Mouse (Mus musculus): Measurements from ENCODE around the gene Strn3. TPM values are rescaled to one million over a fixed set of nuclear protein-coding genes. Genes with fewer than 3 reads are reported as not detected.

Gene Strn3
- 57.7 and 60.7 TPM in 2 replicates for polyA plus RNA-seq (2014; fragmentation: Nextera tagmentation; extraction: Ambion mirVana)

- DNase-seq (ENCODE audit: low spot score) (peak; percentile 97), ATAC-seq (ENCODE audit: low FRiP score) (peak; percentile 95)
- WGBS = under 1% methylated on average over 45 of the region's 56 CpGs
- Histone ChIP-seq H3K4me3 (ENCODE audit: low read depth, low read length) (peak within 1 kb of the TSS; percentile 98), H3K9ac (ENCODE audit: low read depth, low read length) (peak within 1 kb of the TSS; percentile 99), H3K4me1 (replicated peaks; ENCODE audit: control insufficient read depth, insufficient read depth, low read length) (no peaks in the 10 kb centered on the region), H3K27ac (ENCODE audit: low read depth, low read length) (peak within 1 kb of the TSS; percentile 100), H3K27me3 (ENCODE audit: control insufficient read depth, insufficient read depth, low read length) (no peaks in the 10 kb centered on the region), H3K36me3 (ENCODE audit: control insufficient read depth, insufficient read depth, low read length) (no peaks in the 10 kb centered on the region), H3K4me2 (replicated peaks; ENCODE audit: low read depth, low read length) (peak within 1 kb of the TSS; percentile 67), H3K9me3 (ENCODE audit: control insufficient read depth, low read length) (no peaks in the 10 kb centered on the region)
Measured at GRCm38 (mm10) chr12:51691845-51692632, at the start of gene Strn3. Gene Strn3 (minus strand): TSS chr12:51691897.

- ATAC-seq (ENCODE audit: low FRiP score) (no peak), DNase-seq (ENCODE audit: low spot score) (no peak)
- Histone ChIP-seq H3K4me2 (replicated peaks; ENCODE audit: low read depth, low read length) (no peak overlapping the region), H3K4me1 (replicated peaks; ENCODE audit: control insufficient read depth, insufficient read depth, low read length) (no peaks in the 10 kb centered on the region), H3K27me3 (ENCODE audit: control insufficient read depth, insufficient read depth, low read length) (no peaks in the 10 kb centered on the region), H3K36me3 (ENCODE audit: control insufficient read depth, insufficient read depth, low read length) (no peaks in the 10 kb centered on the region), H3K9ac (ENCODE audit: low read depth, low read length) (no peak overlapping the region), H3K27ac (ENCODE audit: low read depth, low read length) (no peak overlapping the region), H3K9me3 (ENCODE audit: control insufficient read depth, low read length) (no peaks in the 10 kb centered on the region), H3K4me3 (ENCODE audit: low read depth, low read length) (no peak overlapping the region)
- 35% methylated on average over 1 of the region's 1 CpGs for WGBS
Measured at GRCm38 (mm10) chr12:51736807-51737206, 45.1 kb upstream of the Strn3 start.

GRCm38 (mm10) chr12:51736381-51736780 is 44.7 kb upstream of the Strn3 start:
- Histone ChIP-seq H3K27ac (ENCODE audit: low read depth, low read length) (no peak overlapping the region), H3K27me3 (ENCODE audit: control insufficient read depth, insufficient read depth, low read length) (no peaks in the 10 kb centered on the region), H3K4me1 (replicated peaks; ENCODE audit: control insufficient read depth, insufficient read depth, low read length) (no peaks in the 10 kb centered on the region), H3K4me2 (replicated peaks; ENCODE audit: low read depth, low read length) (no peak overlapping the region), H3K9ac (ENCODE audit: low read depth, low read length) (no peak overlapping the region), H3K4me3 (ENCODE audit: low read depth, low read length) (no peak overlapping the region), H3K36me3 (ENCODE audit: control insufficient read depth, insufficient read depth, low read length) (no peaks in the 10 kb centered on the region), H3K9me3 (ENCODE audit: control insufficient read depth, low read length) (no peaks in the 10 kb centered on the region)
- DNase-seq (ENCODE audit: low spot score) (no peak), ATAC-seq (ENCODE audit: low FRiP score) (no peak)
- WGBS = 72% methylated on average over 3 of the region's 3 CpGs

- DNase-seq (ENCODE audit: low spot score) = no peak
- 70% methylated on average over 7 of the region's 7 CpGs for WGBS
- H3K9me3 ChIP-seq (ENCODE audit: control insufficient read depth, low read length) = no peaks in the 10 kb centered on the region
- ATAC-seq (ENCODE audit: low FRiP score) = no peak
- H3K27ac ChIP-seq (ENCODE audit: low read depth, low read length) = no peak overlapping the region
- H3K4me3 ChIP-seq (ENCODE audit: low read depth, low read length) = no peak overlapping the region
- H3K36me3 ChIP-seq (ENCODE audit: control insufficient read depth, insufficient read depth, low read length) = no peaks in the 10 kb centered on the region
- H3K4me2 ChIP-seq (replicated peaks; ENCODE audit: low read depth, low read length) = no peak overlapping the region
- no peak overlapping the region for H3K9ac ChIP-seq (ENCODE audit: low read depth, low read length)
- H3K4me1 ChIP-seq (replicated peaks; ENCODE audit: control insufficient read depth, insufficient read depth, low read length) = no peaks in the 10 kb centered on the region
- no peaks in the 10 kb centered on the region for H3K27me3 ChIP-seq (ENCODE audit: control insufficient read depth, insufficient read depth, low read length)
Measured at GRCm38 (mm10) chr12:51735840-51736271, 44.2 kb upstream of the Strn3 start.

- no peaks in the 10 kb centered on the region for H3K27me3 ChIP-seq (ENCODE audit: control insufficient read depth, insufficient read depth, low read length)
- DNase-seq (ENCODE audit: low spot score) = no peak
- H3K4me3 ChIP-seq (ENCODE audit: low read depth, low read length) = no peak overlapping the region
- ATAC-seq (ENCODE audit: low FRiP score) = no peak
- no peak overlapping the region for H3K9ac ChIP-seq (ENCODE audit: low read depth, low read length)
- no peak overlapping the region for H3K4me2 ChIP-seq (replicated peaks; ENCODE audit: low read depth, low read length)
- H3K4me1 ChIP-seq (replicated peaks; ENCODE audit: control insufficient read depth, insufficient read depth, low read length) = no peaks in the 10 kb centered on the region
- 85% methylated on average over 14 of the region's 14 CpGs for WGBS
- no peaks in the 10 kb centered on the region for H3K9me3 ChIP-seq (ENCODE audit: control insufficient read depth, low read length)
- H3K36me3 ChIP-seq (ENCODE audit: control insufficient read depth, insufficient read depth, low read length) = no peaks in the 10 kb centered on the region
- H3K27ac ChIP-seq (ENCODE audit: low read depth, low read length) = no peak overlapping the region
Measured at GRCm38 (mm10) chr12:51734605-51735211, 43.0 kb upstream of the Strn3 start.

GRCm38 (mm10) chr12:51729827-51730226 is 38.1 kb upstream of the Strn3 start:
- no peak for ATAC-seq (ENCODE audit: low FRiP score)

GRCm38 (mm10) chr12:51729058-51729457 is 37.4 kb upstream of the Strn3 start:
- Histone ChIP-seq H3K36me3 (ENCODE audit: control insufficient read depth, insufficient read depth, low read length) (no peaks in the 10 kb centered on the region), H3K4me2 (replicated peaks; ENCODE audit: low read depth, low read length) (no peak overlapping the region), H3K9me3 (ENCODE audit: control insufficient read depth, low read length) (no peaks in the 10 kb centered on the region), H3K9ac (ENCODE audit: low read depth, low read length) (no peak overlapping the region), H3K4me3 (ENCODE audit: low read depth, low read length) (no peak overlapping the region), H3K27me3 (ENCODE audit: control insufficient read depth, insufficient read depth, low read length) (no peaks in the 10 kb centered on the region), H3K4me1 (replicated peaks; ENCODE audit: control insufficient read depth, insufficient read depth, low read length) (no peaks in the 10 kb centered on the region), H3K27ac (ENCODE audit: low read depth, low read length) (no peak overlapping the region)
- WGBS = 82% methylated on average over 11 of the region's 11 CpGs
- ATAC-seq (ENCODE audit: low FRiP score) (no peak), DNase-seq (ENCODE audit: low spot score) (no peak)

More at GRCm38 (mm10) chr12:51729827-51730226, 38.1 kb upstream of the Strn3 start:
- H3K27ac ChIP-seq (ENCODE audit: low read depth, low read length) = no peak overlapping the region
- H3K36me3 ChIP-seq (ENCODE audit: control insufficient read depth, insufficient read depth, low read length) = no peaks in the 10 kb centered on the region
- H3K4me3 ChIP-seq (ENCODE audit: low read depth, low read length) = no peak overlapping the region
- DNase-seq (ENCODE audit: low spot score) = no peak
- H3K4me1 ChIP-seq (replicated peaks; ENCODE audit: control insufficient read depth, insufficient read depth, low read length) = no peaks in the 10 kb centered on the region
- H3K9ac ChIP-seq (ENCODE audit: low read depth, low read length) = no peak overlapping the region
- H3K27me3 ChIP-seq (ENCODE audit: control insufficient read depth, insufficient read depth, low read length) = no peaks in the 10 kb centered on the region
- no peaks in the 10 kb centered on the region for H3K9me3 ChIP-seq (ENCODE audit: control insufficient read depth, low read length)
- WGBS = 95% methylated on average over 9 of the region's 9 CpGs
- H3K4me2 ChIP-seq (replicated peaks; ENCODE audit: low read depth, low read length) = no peak overlapping the region

- no peak overlapping the region for H3K27ac ChIP-seq (ENCODE audit: low read depth, low read length)
- WGBS = 96% methylated on average over 8 of the region's 8 CpGs
- H3K4me2 ChIP-seq (replicated peaks; ENCODE audit: low read depth, low read length) = no peak overlapping the region
- ATAC-seq (ENCODE audit: low FRiP score) = no peak
- no peaks in the 10 kb centered on the region for H3K36me3 ChIP-seq (ENCODE audit: control insufficient read depth, insufficient read depth, low read length)
- H3K9me3 ChIP-seq (ENCODE audit: control insufficient read depth, low read length) = no peaks in the 10 kb centered on the region
- no peaks in the 10 kb centered on the region for H3K4me1 ChIP-seq (replicated peaks; ENCODE audit: control insufficient read depth, insufficient read depth, low read length)
- H3K27me3 ChIP-seq (ENCODE audit: control insufficient read depth, insufficient read depth, low read length) = no peaks in the 10 kb centered on the region
- H3K4me3 ChIP-seq (ENCODE audit: low read depth, low read length) = no peak overlapping the region
- H3K9ac ChIP-seq (ENCODE audit: low read depth, low read length) = no peak overlapping the region
- DNase-seq (ENCODE audit: low spot score) = no peak
Measured at GRCm38 (mm10) chr12:51721836-51722235, 30.1 kb upstream of the Strn3 start.

GRCm38 (mm10) chr12:51718617-51719016 is 26.9 kb upstream of the Strn3 start:
- Histone ChIP-seq H3K9me3 (ENCODE audit: control insufficient read depth, low read length) (no peaks in the 10 kb centered on the region), H3K4me1 (replicated peaks; ENCODE audit: control insufficient read depth, insufficient read depth, low read length) (no peaks in the 10 kb centered on the region), H3K9ac (ENCODE audit: low read depth, low read length) (no peak overlapping the region), H3K36me3 (ENCODE audit: control insufficient read depth, insufficient read depth, low read length) (no peaks in the 10 kb centered on the region), H3K27me3 (ENCODE audit: control insufficient read depth, insufficient read depth, low read length) (no peaks in the 10 kb centered on the region), H3K4me3 (ENCODE audit: low read depth, low read length) (no peak overlapping the region), H3K4me2 (replicated peaks; ENCODE audit: low read depth, low read length) (no peak overlapping the region), H3K27ac (ENCODE audit: low read depth, low read length) (no peak overlapping the region)
- DNase-seq (ENCODE audit: low spot score) (no peak), ATAC-seq (ENCODE audit: low FRiP score) (no peak)
- 97% methylated on average over 6 of the region's 6 CpGs for WGBS

All from hindbrain, embryonic 11.5 days (tissue).